Mouse (Mus musculus): ENCODE results near the gene Smad6. TPM values are rescaled to one million over a fixed set of nuclear protein-coding genes. Genes with fewer than 3 reads are reported as not detected.
A peak's percentile ranks its signal among the peaks of the same experiment; 100 is the strongest.

The Smad6 gene
- polyA plus RNA-seq, 1 experiment = 2.0 TPM

- DNase-seq = peak; percentile 30 to 42
- 21% methylated on average over 9 of the region's 9 CpGs for WGBS
- H3K4me3 ChIP-seq (replicated peaks; ENCODE audit: insufficient read depth, low read depth, low read length) = no peak overlapping the region
- H3K4me1 ChIP-seq (ENCODE audit: control insufficient read depth, insufficient read depth, low read length) = peaks cover 5% of the 10 kb centered on the region; the same call in 1 of the 2 replicates
- no peak overlapping the region for H3K27ac ChIP-seq (ENCODE audit: insufficient read depth, low read length)
- no peaks in the 10 kb centered on the region for H3K27me3 ChIP-seq (ENCODE audit: control insufficient read depth, insufficient read depth, low read length)
- TF ChIP-seq POLR2A (IDR thresholded peaks at IDR 0.05; ENCODE audit: borderline replicate concordance, insufficient read depth, low read length) (no peak), CTCF (IDR thresholded peaks at IDR 0.05; ENCODE audit: borderline replicate concordance, insufficient read depth, low read depth, low read length) (peak; percentile 91)
Measured at GRCm38 (mm10) chr9:63956052-63956451, 65.8 kb downstream of the Smad6 start.

DNA sequence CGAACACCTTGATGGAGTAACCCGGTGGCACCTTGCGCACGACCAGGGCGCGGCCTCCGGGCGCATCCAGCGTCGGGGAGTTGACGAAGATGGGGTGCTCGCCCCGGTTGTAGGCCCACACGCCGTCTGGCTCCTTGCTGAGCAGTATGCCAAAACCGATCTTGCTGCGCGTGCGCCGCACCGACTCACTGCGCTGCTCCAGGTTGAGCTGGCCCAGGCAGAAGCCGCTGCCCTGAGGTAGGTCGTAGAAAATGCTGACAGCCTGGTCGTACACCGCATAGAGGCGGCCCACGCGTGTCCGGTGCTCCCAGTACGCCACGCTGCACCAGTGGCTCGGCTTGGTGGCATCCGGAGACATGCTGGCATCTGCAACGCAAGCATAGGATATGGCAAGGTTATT lies 68.2 kb downstream of the Smad6 start:
- Histone ChIP-seq H3K27ac (ENCODE audit: insufficient read depth, low read length) (no peak overlapping the region), H3K4me3 (replicated peaks; ENCODE audit: insufficient read depth, low read depth, low read length) (no peak overlapping the region), H3K4me1 (ENCODE audit: control insufficient read depth, insufficient read depth, low read length) (no peaks in the 10 kb centered on the region), H3K27me3 (ENCODE audit: control insufficient read depth, insufficient read depth, low read length) (no peaks in the 10 kb centered on the region)
- TF ChIP-seq POLR2A (IDR thresholded peaks at IDR 0.05; ENCODE audit: borderline replicate concordance, insufficient read depth, low read length) (no peak), CTCF (IDR thresholded peaks at IDR 0.05; ENCODE audit: borderline replicate concordance, insufficient read depth, low read depth, low read length) (no peak)
- DNase-seq = no peak
- 58% methylated on average over 35 of the region's 35 CpGs for WGBS

- H3K4me3 ChIP-seq (replicated peaks; ENCODE audit: insufficient read depth, low read depth, low read length) = no peak overlapping the region
- WGBS = 98% methylated on average over 2 of the region's 2 CpGs
- DNase-seq = no peak
- no peaks in the 10 kb centered on the region for H3K4me1 ChIP-seq (ENCODE audit: control insufficient read depth, insufficient read depth, low read length)
- no peak overlapping the region for H3K27ac ChIP-seq (ENCODE audit: insufficient read depth, low read length)
- no peaks in the 10 kb centered on the region for H3K27me3 ChIP-seq (ENCODE audit: control insufficient read depth, insufficient read depth, low read length)
- TF ChIP-seq POLR2A (IDR thresholded peaks at IDR 0.05; ENCODE audit: borderline replicate concordance, insufficient read depth, low read length) = no peak
- TF ChIP-seq CTCF (IDR thresholded peaks at IDR 0.05; ENCODE audit: borderline replicate concordance, insufficient read depth, low read depth, low read length) = no peak
Measured at GRCm38 (mm10) chr9:63952591-63952990, 69.3 kb downstream of the Smad6 start.

- TF ChIP-seq CTCF (IDR thresholded peaks at IDR 0.05; ENCODE audit: borderline replicate concordance, insufficient read depth, low read depth, low read length) (no peak), POLR2A (IDR thresholded peaks at IDR 0.05; ENCODE audit: borderline replicate concordance, insufficient read depth, low read length) (no peak)
- H3K4me3 ChIP-seq (replicated peaks; ENCODE audit: insufficient read depth, low read depth, low read length) = no peak overlapping the region
- no peaks in the 10 kb centered on the region for H3K4me1 ChIP-seq (ENCODE audit: control insufficient read depth, insufficient read depth, low read length)
- 51% methylated on average over 4 of the region's 4 CpGs for WGBS
- H3K27ac ChIP-seq (ENCODE audit: insufficient read depth, low read length) = no peak overlapping the region
- no peak for DNase-seq
- H3K27me3 ChIP-seq (ENCODE audit: control insufficient read depth, insufficient read depth, low read length) = no peaks in the 10 kb centered on the region
Measured at GRCm38 (mm10) chr9:63950357-63950756, 71.5 kb downstream of the Smad6 start.

- H3K27me3 ChIP-seq (ENCODE audit: control insufficient read depth, insufficient read depth, low read length) = no peaks in the 10 kb centered on the region
- no peak overlapping the region for H3K27ac ChIP-seq (ENCODE audit: insufficient read depth, low read length)
- H3K4me3 ChIP-seq (replicated peaks; ENCODE audit: insufficient read depth, low read depth, low read length) = no peak overlapping the region
- WGBS = 64% methylated on average over 4 of the region's 4 CpGs
- no peaks in the 10 kb centered on the region for H3K4me1 ChIP-seq (ENCODE audit: control insufficient read depth, insufficient read depth, low read length)
- DNase-seq = no peak
- TF ChIP-seq CTCF (IDR thresholded peaks at IDR 0.05; ENCODE audit: borderline replicate concordance, insufficient read depth, low read depth, low read length) (no peak), POLR2A (IDR thresholded peaks at IDR 0.05; ENCODE audit: borderline replicate concordance, insufficient read depth, low read length) (no peak)
Measured at GRCm38 (mm10) chr9:63949393-63949792, 72.5 kb downstream of the Smad6 start.

- Histone ChIP-seq H3K27ac (ENCODE audit: insufficient read depth, low read length) (no peak overlapping the region), H3K27me3 (ENCODE audit: control insufficient read depth, insufficient read depth, low read length) (no peaks in the 10 kb centered on the region), H3K4me1 (ENCODE audit: control insufficient read depth, insufficient read depth, low read length) (no peaks in the 10 kb centered on the region), H3K4me3 (replicated peaks; ENCODE audit: insufficient read depth, low read depth, low read length) (no peak overlapping the region)
- DNase-seq = no peak
- TF ChIP-seq CTCF (IDR thresholded peaks at IDR 0.05; ENCODE audit: borderline replicate concordance, insufficient read depth, low read depth, low read length) = no peak
- no peak for TF ChIP-seq POLR2A (IDR thresholded peaks at IDR 0.05; ENCODE audit: borderline replicate concordance, insufficient read depth, low read length)
- WGBS = 79% methylated on average over 2 of the region's 2 CpGs
Measured at GRCm38 (mm10) chr9:63942608-63942982, 79.3 kb downstream of the Smad6 start.

DNA sequence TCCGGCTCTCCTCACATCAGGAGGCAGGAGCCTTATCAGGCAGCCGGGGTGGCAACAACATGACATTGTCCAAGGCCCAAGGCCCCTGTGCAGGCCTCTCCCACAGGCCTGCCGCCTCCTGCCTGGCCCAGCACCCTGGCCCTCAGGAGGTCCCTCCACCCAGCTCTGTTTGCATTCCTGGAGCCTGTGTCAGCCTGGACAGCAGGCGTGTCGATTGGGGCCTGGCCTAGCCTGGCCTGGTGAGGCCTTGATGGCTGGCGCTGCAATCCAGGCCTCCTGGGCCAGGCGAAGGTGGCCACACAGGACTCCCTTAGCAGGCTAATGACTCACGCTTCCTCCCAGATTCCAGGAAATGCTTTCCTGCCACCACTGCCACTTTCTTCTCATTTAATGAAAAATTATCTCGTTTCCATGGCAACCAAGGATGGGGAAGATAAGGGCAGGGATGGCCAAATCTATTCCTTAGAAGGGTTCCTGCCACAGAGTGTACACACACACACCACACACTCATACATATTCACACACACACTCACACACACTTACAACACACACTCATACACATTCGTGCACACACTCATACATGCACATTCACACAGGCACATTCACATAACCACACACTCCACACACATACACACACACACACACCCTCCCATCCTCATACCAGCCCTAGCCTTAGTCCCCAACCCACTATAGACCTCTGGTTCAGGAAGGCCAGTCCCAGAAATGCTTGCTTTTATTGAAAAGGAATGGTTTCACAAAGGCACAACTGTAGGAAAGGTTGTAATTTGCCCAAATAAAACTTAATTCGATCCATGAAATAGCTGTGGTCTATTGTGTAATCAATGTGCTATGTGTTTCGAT lies 79.9 kb downstream of the Smad6 start:
- Histone ChIP-seq H3K4me1 (ENCODE audit: control insufficient read depth, insufficient read depth, low read length) (no peaks in the 10 kb centered on the region), H3K27me3 (ENCODE audit: control insufficient read depth, insufficient read depth, low read length) (no peaks in the 10 kb centered on the region), H3K4me3 (replicated peaks; ENCODE audit: insufficient read depth, low read depth, low read length) (no peak overlapping the region), H3K27ac (ENCODE audit: insufficient read depth, low read length) (no peak overlapping the region)
- DNase-seq = no peak
- no peak for TF ChIP-seq CTCF (IDR thresholded peaks at IDR 0.05; ENCODE audit: borderline replicate concordance, insufficient read depth, low read depth, low read length)
- no peak for TF ChIP-seq POLR2A (IDR thresholded peaks at IDR 0.05; ENCODE audit: borderline replicate concordance, insufficient read depth, low read length)
- WGBS = 82% methylated on average over 12 of the region's 12 CpGs

GRCm38 (mm10) chr9:63936256-63936655 lies 85.6 kb downstream of the Smad6 start:
- WGBS = 28% methylated on average over 5 of the region's 5 CpGs
- Histone ChIP-seq H3K4me1 (ENCODE audit: control insufficient read depth, insufficient read depth, low read length) (peaks cover 10% of the 10 kb centered on the region; the same call in 1 of the 2 replicates), H3K27ac (ENCODE audit: insufficient read depth, low read length) (no peak overlapping the region), H3K4me3 (replicated peaks; ENCODE audit: insufficient read depth, low read depth, low read length) (no peak overlapping the region), H3K27me3 (ENCODE audit: control insufficient read depth, insufficient read depth, low read length) (no peaks in the 10 kb centered on the region)
- peak in 1 of 2 experiments; percentile 18 for DNase-seq
- no peak for TF ChIP-seq CTCF (IDR thresholded peaks at IDR 0.05; ENCODE audit: borderline replicate concordance, insufficient read depth, low read depth, low read length)
- TF ChIP-seq POLR2A (IDR thresholded peaks at IDR 0.05; ENCODE audit: borderline replicate concordance, insufficient read depth, low read length) = no peak
